Mouse (Mus musculus) heart, postnatal 36 days (tissue): ENCODE measurements around the gene Nup155. TPM values are rescaled to one million over a fixed set of nuclear protein-coding genes. Genes with fewer than 3 reads are reported as not detected.

ENCODE experiments used
- DNase-seq, 2 experiments: peaks; one replicate each; pipeline ENCODE4 v3.0.0; 2021 to 2022
- intact Hi-C: fragments of 180-260 bp; cut with DNase I; formaldehyde crosslinking; loops from one replicate; pipeline ENCODE4 v1.15.1; 2025
- total RNA-seq, 2 experiments: library from RNA; stranded (reverse); gene quantifications; 2 replicates each; pipeline ENCODE4 v1.2.3; 2021

Nup155 gene
- total RNA-seq, 2 experiments from 2014 or later = 9.3 to 11.5 TPM

- no peak for DNase-seq
- intact Hi-C loops = no loop called here
Measured at GRCm38 (mm10) chr15:8169266-8169746, 60.2 kb downstream of the Nup155 start.

DNA sequence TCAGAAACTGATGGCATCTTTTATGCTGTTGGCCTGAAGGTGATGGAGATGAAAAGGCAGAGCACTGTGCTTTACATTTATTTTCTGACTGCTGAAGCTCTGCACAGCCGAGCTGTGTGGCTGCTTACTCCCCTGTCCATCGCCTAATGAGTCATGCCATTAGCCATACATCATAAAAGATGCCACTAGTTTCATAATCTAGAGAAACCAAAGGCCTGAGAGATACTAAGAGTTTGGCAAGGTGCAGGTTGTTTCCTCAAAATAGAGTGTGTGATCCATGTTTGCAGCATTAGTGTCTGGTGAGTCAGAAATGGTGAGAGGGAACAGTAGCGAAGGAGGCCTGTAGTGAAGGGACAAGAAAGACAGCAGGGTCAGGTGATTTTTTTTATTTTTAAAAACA lies 80.5 kb downstream of the Nup155 start:
- no peak for DNase-seq
- intact Hi-C loops = no loop called here

DNA sequence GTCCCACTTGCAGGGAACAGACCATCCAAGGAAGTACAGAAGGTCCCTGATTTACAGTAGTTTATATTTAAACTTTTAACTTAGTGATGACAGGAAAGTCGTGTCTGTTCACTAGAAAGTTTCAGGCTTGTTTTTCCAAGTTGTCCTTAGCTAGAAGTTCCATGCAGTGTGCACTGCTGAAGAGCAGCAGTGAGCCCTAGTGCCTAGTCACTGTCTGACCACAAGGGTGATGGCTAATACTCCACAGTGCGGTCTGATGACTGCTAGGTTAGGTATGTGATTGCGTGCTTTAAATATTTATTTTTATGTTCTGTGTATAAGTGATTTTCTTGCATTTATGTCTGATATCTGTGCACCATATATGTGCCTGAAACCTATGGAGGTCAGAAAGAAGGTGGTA lies 81.4 kb downstream of the Nup155 start:
- intact Hi-C loops = no loop called here
- DNase-seq = no peak

DNA sequence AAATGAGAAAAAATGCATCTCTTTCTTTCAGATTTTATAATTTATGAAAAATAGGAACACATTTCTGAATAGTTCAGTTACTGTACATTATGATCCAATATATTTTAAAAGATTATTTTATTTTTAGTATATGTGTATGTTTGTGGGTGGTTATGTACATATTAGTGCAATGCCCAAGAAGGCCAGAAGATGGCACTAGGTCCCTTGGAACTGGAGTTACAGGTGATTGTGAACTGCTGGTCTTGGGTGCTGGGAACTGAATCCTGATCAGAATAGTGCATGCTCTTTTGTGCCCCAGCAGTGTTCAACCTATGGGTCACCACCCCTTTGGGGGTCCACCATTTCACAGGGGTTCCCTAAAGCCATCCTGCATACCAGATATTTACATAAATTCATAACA lies 91.2 kb downstream of the Nup155 start:
- DNase-seq = no peak
- intact Hi-C loops = no loop called here

DNA sequence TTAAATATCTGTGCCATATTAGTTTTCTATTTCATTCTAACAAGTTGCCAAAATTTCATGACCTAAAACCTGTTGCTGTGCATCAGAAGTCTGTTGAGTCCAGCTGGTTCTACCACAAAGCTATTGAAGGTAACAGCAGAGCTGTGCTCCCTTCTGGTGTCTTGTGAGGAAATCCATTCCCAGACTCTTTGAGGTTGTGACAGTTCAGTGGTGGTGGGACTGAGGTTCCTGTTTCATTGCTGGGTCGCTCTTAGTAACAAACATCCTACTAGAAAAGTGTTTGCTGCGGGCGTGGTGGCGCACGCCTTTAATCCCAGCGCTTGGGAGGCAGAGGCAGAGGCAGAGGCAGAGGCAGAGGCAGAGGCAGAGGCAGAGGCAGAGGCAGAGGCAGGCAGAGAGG lies 99.3 kb downstream of the Nup155 start:
- DNase-seq = no peak
- intact Hi-C loops = no loop called here

Other genes with a start within 250 kb of the Nup155 start
- gene Wdr70, start 10.1 kb upstream of the Nup155 start, total RNA-seq = 10 to 100 TPM; 18.6 to 19.4 TPM
- gene Cplane1, start 59.8 kb downstream of the Nup155 start, total RNA-seq = 1 to 10 TPM; 5.1 to 5.3 TPM